Mouse (Mus musculus): ENCODE measurements at regions not wholly inside any gene's neighbourhood (a gene's known extent, or its start where the extent isn't known, plus 50 kb on each side); places are given as distances from the start of the nearest gene placed in this dataset.
"Not testable (repeated sequence)": the region's sequence is repeated elsewhere in the genome, so short reads cannot be mapped to it uniquely, and the experiment has no call there.

- H3K4me3 ChIP-seq (ENCODE audit: low read depth, low read length) = no peak overlapping the region
- no peaks in the 10 kb centered on the region for H3K27me3 ChIP-seq (ENCODE audit: control insufficient read depth, insufficient read depth, low read length, poor library complexity, severe bottlenecking)
- H3K9ac ChIP-seq (ENCODE audit: low read depth, poor library complexity, severe bottlenecking) = no peak overlapping the region
- H3K4me1 ChIP-seq (ENCODE audit: control insufficient read depth, insufficient read depth, low read length) = peaks cover 1% of the 10 kb centered on the region
- H3K27ac ChIP-seq (ENCODE audit: insufficient read depth, low read length) = no peak overlapping the region
- peaks cover 6% of the 10 kb centered on the region; the same call in 1 of the 2 replicates for H3K9me3 ChIP-seq (replicated peaks; ENCODE audit: control insufficient read depth, insufficient read depth, low read length, poor library complexity, severe bottlenecking)
- TF ChIP-seq POLR2A (IDR thresholded peaks at IDR 0.05; ENCODE audit: insufficient read depth, low read length) (no peak), EP300 (IDR thresholded peaks at IDR 0.05; ENCODE audit: insufficient read depth, low read depth, low read length) (no peak), CTCF (IDR thresholded peaks at IDR 0.05; ENCODE audit: low read depth, low read length) (no peak)
- no peaks in the 10 kb centered on the region for H3K36me3 ChIP-seq (ENCODE audit: control insufficient read depth, insufficient read depth, low read length, poor library complexity, severe bottlenecking)
These were observed 88.7 kb upstream of the Nxpe4 start for GRCm38 (mm10) chr9:48073096-48073495.

GRCm38 (mm10) chr9:48075661-48076240, 86.1 kb upstream of the Nxpe4 start:
- H3K27ac ChIP-seq (ENCODE audit: insufficient read depth, low read length) = no peak overlapping the region
- TF ChIP-seq CTCF (IDR thresholded peaks at IDR 0.05; ENCODE audit: low read depth, low read length) = no peak
- TF ChIP-seq POLR2A (IDR thresholded peaks at IDR 0.05; ENCODE audit: insufficient read depth, low read length) = no peak
- no peak for TF ChIP-seq EP300 (IDR thresholded peaks at IDR 0.05; ENCODE audit: insufficient read depth, low read depth, low read length)
- H3K9me3 ChIP-seq (replicated peaks; ENCODE audit: control insufficient read depth, insufficient read depth, low read length, poor library complexity, severe bottlenecking) = peaks cover 6% of the 10 kb centered on the region; the same call in 1 of the 2 replicates
- H3K36me3 ChIP-seq (ENCODE audit: control insufficient read depth, insufficient read depth, low read length, poor library complexity, severe bottlenecking) = no peaks in the 10 kb centered on the region
- peaks cover 1% of the 10 kb centered on the region for H3K4me1 ChIP-seq (ENCODE audit: control insufficient read depth, insufficient read depth, low read length)
- H3K27me3 ChIP-seq (ENCODE audit: control insufficient read depth, insufficient read depth, low read length, poor library complexity, severe bottlenecking) = no peaks in the 10 kb centered on the region
- H3K9ac ChIP-seq (ENCODE audit: low read depth, poor library complexity, severe bottlenecking) = no peak overlapping the region
- H3K4me3 ChIP-seq (ENCODE audit: low read depth, low read length) = no peak overlapping the region

- no peak for TF ChIP-seq POLR2A (IDR thresholded peaks at IDR 0.05; ENCODE audit: insufficient read depth, low read length)
- TF ChIP-seq EP300 (IDR thresholded peaks at IDR 0.05; ENCODE audit: insufficient read depth, low read depth, low read length) = no peak
- TF ChIP-seq CTCF (IDR thresholded peaks at IDR 0.05; ENCODE audit: low read depth, low read length) = no peak
- Histone ChIP-seq H3K4me1 (ENCODE audit: control insufficient read depth, insufficient read depth, low read length) (no peaks in the 10 kb centered on the region), H3K27ac (ENCODE audit: insufficient read depth, low read length) (no peak overlapping the region), H3K27me3 (ENCODE audit: control insufficient read depth, insufficient read depth, low read length, poor library complexity, severe bottlenecking) (no peaks in the 10 kb centered on the region), H3K36me3 (ENCODE audit: control insufficient read depth, insufficient read depth, low read length, poor library complexity, severe bottlenecking) (no peaks in the 10 kb centered on the region), H3K9ac (ENCODE audit: low read depth, poor library complexity, severe bottlenecking) (no peak overlapping the region), H3K4me3 (ENCODE audit: low read depth, low read length) (no peak overlapping the region), H3K9me3 (replicated peaks; ENCODE audit: control insufficient read depth, insufficient read depth, low read length, poor library complexity, severe bottlenecking) (peaks cover 3% of the 10 kb centered on the region; the same call in 1 of the 2 replicates)
These were observed 79.4 kb upstream of the Nxpe4 start for GRCm38 (mm10) chr9:48082461-48082860.

GRCm38 (mm10) chr9:48084196-48084595, 77.6 kb upstream of the Nxpe4 start:
- not testable (repeated sequence) for H3K4me3 ChIP-seq (ENCODE audit: low read depth, low read length); H3K36me3 ChIP-seq (ENCODE audit: control insufficient read depth, insufficient read depth, low read length, poor library complexity, severe bottlenecking); H3K4me1 ChIP-seq (ENCODE audit: control insufficient read depth, insufficient read depth, low read length); H3K9me3 ChIP-seq (replicated peaks; ENCODE audit: control insufficient read depth, insufficient read depth, low read length, poor library complexity, severe bottlenecking); H3K9ac ChIP-seq (ENCODE audit: low read depth, poor library complexity, severe bottlenecking); H3K27ac ChIP-seq (ENCODE audit: insufficient read depth, low read length); H3K27me3 ChIP-seq (ENCODE audit: control insufficient read depth, insufficient read depth, low read length, poor library complexity, severe bottlenecking)

GRCm38 (mm10) chr9:48089661-48090060, 72.2 kb upstream of the Nxpe4 start:
- H3K27ac ChIP-seq (ENCODE audit: insufficient read depth, low read length) = no peak overlapping the region

GRCm38 (mm10) chr9:48094756-48095155, 67.1 kb upstream of the Nxpe4 start:
- no peaks in the 10 kb centered on the region for H3K4me1 ChIP-seq (ENCODE audit: control insufficient read depth, insufficient read depth, low read length)
- no peak overlapping the region for H3K9ac ChIP-seq (ENCODE audit: low read depth, poor library complexity, severe bottlenecking)
- no peaks in the 10 kb centered on the region for H3K36me3 ChIP-seq (ENCODE audit: control insufficient read depth, insufficient read depth, low read length, poor library complexity, severe bottlenecking)
- H3K27me3 ChIP-seq (ENCODE audit: control insufficient read depth, insufficient read depth, low read length, poor library complexity, severe bottlenecking) = no peaks in the 10 kb centered on the region
- H3K27ac ChIP-seq (ENCODE audit: insufficient read depth, low read length) = no peak overlapping the region
- no peaks in the 10 kb centered on the region for H3K9me3 ChIP-seq (replicated peaks; ENCODE audit: control insufficient read depth, insufficient read depth, low read length, poor library complexity, severe bottlenecking)
- TF ChIP-seq CTCF (IDR thresholded peaks at IDR 0.05; ENCODE audit: low read depth, low read length) (no peak), EP300 (IDR thresholded peaks at IDR 0.05; ENCODE audit: insufficient read depth, low read depth, low read length) (no peak), POLR2A (IDR thresholded peaks at IDR 0.05; ENCODE audit: insufficient read depth, low read length) (no peak)
- no peak overlapping the region for H3K4me3 ChIP-seq (ENCODE audit: low read depth, low read length)

More at GRCm38 (mm10) chr9:48089661-48090060, 72.2 kb upstream of the Nxpe4 start:
- TF ChIP-seq POLR2A (IDR thresholded peaks at IDR 0.05; ENCODE audit: insufficient read depth, low read length) = no peak
- TF ChIP-seq CTCF (IDR thresholded peaks at IDR 0.05; ENCODE audit: low read depth, low read length) = no peak
- TF ChIP-seq EP300 (IDR thresholded peaks at IDR 0.05; ENCODE audit: insufficient read depth, low read depth, low read length) = no peak
- no peaks in the 10 kb centered on the region for H3K27me3 ChIP-seq (ENCODE audit: control insufficient read depth, insufficient read depth, low read length, poor library complexity, severe bottlenecking)
- no peak overlapping the region for H3K9ac ChIP-seq (ENCODE audit: low read depth, poor library complexity, severe bottlenecking)
- H3K4me1 ChIP-seq (ENCODE audit: control insufficient read depth, insufficient read depth, low read length) = no peaks in the 10 kb centered on the region
- H3K36me3 ChIP-seq (ENCODE audit: control insufficient read depth, insufficient read depth, low read length, poor library complexity, severe bottlenecking) = no peaks in the 10 kb centered on the region
- H3K4me3 ChIP-seq (ENCODE audit: low read depth, low read length) = no peak overlapping the region
- H3K9me3 ChIP-seq (replicated peaks; ENCODE audit: control insufficient read depth, insufficient read depth, low read length, poor library complexity, severe bottlenecking) = no peaks in the 10 kb centered on the region
